Mouse (Mus musculus): Measurements from ENCODE around the gene Ccnd3. TPM values are rescaled to one million over a fixed set of nuclear protein-coding genes. Genes with fewer than 3 reads are reported as not detected.

Ccnd3 gene
- total and polyA plus RNA-seq, 2 experiments from 2014 or later: 41.1 to 52.6 TPM

- Histone ChIP-seq H3K4me1 (ENCODE audit: insufficient read depth, low read length) (no peaks in the 10 kb centered on the region), H3K27ac (ENCODE audit: low read depth, low read length) (no peak overlapping the region), H3K9ac (replicated peaks; ENCODE audit: low read length, poor library complexity, severe bottlenecking) (no peak overlapping the region), H3K4me2 (ENCODE audit: low read depth, low read length, poor library complexity, severe bottlenecking) (no peak overlapping the region), H3K4me3 (ENCODE audit: low read depth, low read length) (no peak overlapping the region), H3K9me3 (ENCODE audit: low read length) (no peaks in the 10 kb centered on the region), H3K36me3 (ENCODE audit: insufficient read depth, low read length) (no peaks in the 10 kb centered on the region), H3K27me3 (ENCODE audit: insufficient read depth, low read length) (no peaks in the 10 kb centered on the region)
- ATAC-seq (ENCODE audit: low FRiP score) (no peak), DNase-seq (ENCODE audit: low spot score) (no peak)
- 86% methylated on average over 8 of the region's 8 CpGs for WGBS
- TF ChIP-seq CTCF (IDR thresholded peaks at IDR 0.05): no peak
These were observed 83.7 kb downstream of the Ccnd3 start for GRCm38 (mm10) chr17:47588517-47588916.

GRCm38 (mm10) chr17:47591073-47591472 is 86.2 kb downstream of the Ccnd3 start:
- H3K9ac ChIP-seq (replicated peaks; ENCODE audit: low read length, poor library complexity, severe bottlenecking): no peak overlapping the region
- H3K4me3 ChIP-seq (ENCODE audit: low read depth, low read length): no peak overlapping the region
- no peaks in the 10 kb centered on the region for H3K4me1 ChIP-seq (ENCODE audit: insufficient read depth, low read length)
- H3K9me3 ChIP-seq (ENCODE audit: low read length): no peaks in the 10 kb centered on the region
- H3K27me3 ChIP-seq (ENCODE audit: insufficient read depth, low read length): no peaks in the 10 kb centered on the region
- DNase-seq (ENCODE audit: low spot score) (no peak), ATAC-seq (ENCODE audit: low FRiP score) (no peak)
- H3K36me3 ChIP-seq (ENCODE audit: insufficient read depth, low read length): no peaks in the 10 kb centered on the region
- WGBS: 88% methylated on average over 3 of the region's 3 CpGs
- no peak overlapping the region for H3K27ac ChIP-seq (ENCODE audit: low read depth, low read length)
- no peak for TF ChIP-seq CTCF (IDR thresholded peaks at IDR 0.05)
- H3K4me2 ChIP-seq (ENCODE audit: low read depth, low read length, poor library complexity, severe bottlenecking): no peak overlapping the region

GRCm38 (mm10) chr17:47593215-47593853 is 88.5 kb downstream of the Ccnd3 start:
- no peaks in the 10 kb centered on the region for H3K27me3 ChIP-seq (ENCODE audit: insufficient read depth, low read length)
- H3K27ac ChIP-seq (ENCODE audit: low read depth, low read length): peak overlapping the region; percentile 65; the same call in 1 of the 2 replicates
- DNase-seq (ENCODE audit: low spot score) (peak; percentile 93), ATAC-seq (ENCODE audit: low FRiP score) (peak; percentile 78)
- peak overlapping the region; percentile 60 for H3K9ac ChIP-seq (replicated peaks; ENCODE audit: low read length, poor library complexity, severe bottlenecking)
- peak overlapping the region; percentile 73 for H3K4me3 ChIP-seq (ENCODE audit: low read depth, low read length)
- H3K36me3 ChIP-seq (ENCODE audit: insufficient read depth, low read length): no peaks in the 10 kb centered on the region
- H3K4me2 ChIP-seq (ENCODE audit: low read depth, low read length, poor library complexity, severe bottlenecking): peak overlapping the region; percentile 98
- TF ChIP-seq CTCF (IDR thresholded peaks at IDR 0.05): no peak; the same call in 1 of the 2 replicates
- H3K4me1 ChIP-seq (ENCODE audit: insufficient read depth, low read length): no peaks in the 10 kb centered on the region
- under 1% methylated on average over 52 of the region's 63 CpGs for WGBS
- H3K9me3 ChIP-seq (ENCODE audit: low read length): no peaks in the 10 kb centered on the region

- ATAC-seq (ENCODE audit: low FRiP score) (no peak), DNase-seq (ENCODE audit: low spot score) (no peak)
- TF ChIP-seq CTCF (IDR thresholded peaks at IDR 0.05): no peak
- Histone ChIP-seq H3K9ac (replicated peaks; ENCODE audit: low read length, poor library complexity, severe bottlenecking) (peak overlapping the region; percentile 60), H3K27ac (ENCODE audit: low read depth, low read length) (peak overlapping the region; percentile 65), H3K36me3 (ENCODE audit: insufficient read depth, low read length) (no peaks in the 10 kb centered on the region), H3K4me1 (ENCODE audit: insufficient read depth, low read length) (no peaks in the 10 kb centered on the region), H3K27me3 (ENCODE audit: insufficient read depth, low read length) (no peaks in the 10 kb centered on the region), H3K9me3 (ENCODE audit: low read length) (no peaks in the 10 kb centered on the region), H3K4me3 (ENCODE audit: low read depth, low read length) (peak overlapping the region; percentile 73), H3K4me2 (ENCODE audit: low read depth, low read length, poor library complexity, severe bottlenecking) (peak overlapping the region; percentile 98)
- WGBS: under 1% methylated on average over 13 of the region's 13 CpGs
These were observed 89.0 kb downstream of the Ccnd3 start for GRCm38 (mm10) chr17:47593854-47594182.

GRCm38 (mm10) chr17:47594183-47594968 is 89.5 kb downstream of the Ccnd3 start:
- H3K9ac ChIP-seq (replicated peaks; ENCODE audit: low read length, poor library complexity, severe bottlenecking): peak overlapping the region; percentile 60
- H3K4me1 ChIP-seq (ENCODE audit: insufficient read depth, low read length): no peaks in the 10 kb centered on the region
- peak overlapping the region; percentile 98 for H3K4me2 ChIP-seq (ENCODE audit: low read depth, low read length, poor library complexity, severe bottlenecking)
- H3K4me3 ChIP-seq (ENCODE audit: low read depth, low read length): peak overlapping the region; percentile 73
- H3K9me3 ChIP-seq (ENCODE audit: low read length): no peaks in the 10 kb centered on the region
- DNase-seq (ENCODE audit: low spot score) (peak; percentile 22), ATAC-seq (ENCODE audit: low FRiP score) (no peak)
- WGBS: under 1% methylated on average over 42 of the region's 43 CpGs
- H3K36me3 ChIP-seq (ENCODE audit: insufficient read depth, low read length): no peaks in the 10 kb centered on the region
- H3K27me3 ChIP-seq (ENCODE audit: insufficient read depth, low read length): no peaks in the 10 kb centered on the region
- TF ChIP-seq CTCF (IDR thresholded peaks at IDR 0.05): no peak
- peak overlapping the region; percentile 65 for H3K27ac ChIP-seq (ENCODE audit: low read depth, low read length)

GRCm38 (mm10) chr17:47594969-47595247 is 90.1 kb downstream of the Ccnd3 start:
- WGBS: 3% methylated on average over 7 of the region's 9 CpGs
- H3K9me3 ChIP-seq (ENCODE audit: low read length): no peaks in the 10 kb centered on the region
- H3K9ac ChIP-seq (replicated peaks; ENCODE audit: low read length, poor library complexity, severe bottlenecking): peak overlapping the region; percentile 39; the same call in 1 of the 2 replicates
- H3K27ac ChIP-seq (ENCODE audit: low read depth, low read length): peak overlapping the region; percentile 63
- H3K36me3 ChIP-seq (ENCODE audit: insufficient read depth, low read length): 0 out of 2 replicates have a peak, but pooled peaks cover 3% of the 10 kb centered on the region
- H3K4me2 ChIP-seq (ENCODE audit: low read depth, low read length, poor library complexity, severe bottlenecking): peak overlapping the region; percentile 98
- H3K4me1 ChIP-seq (ENCODE audit: insufficient read depth, low read length): no peaks in the 10 kb centered on the region
- H3K27me3 ChIP-seq (ENCODE audit: insufficient read depth, low read length): no peaks in the 10 kb centered on the region
- no peak for TF ChIP-seq CTCF (IDR thresholded peaks at IDR 0.05)
- H3K4me3 ChIP-seq (ENCODE audit: low read depth, low read length): peak overlapping the region; percentile 73
- DNase-seq (ENCODE audit: low spot score) (no peak), ATAC-seq (ENCODE audit: low FRiP score) (no peak)

Measured in midbrain, postnatal 0 days (tissue).